Mouse (Mus musculus) heart, adult 2 months (tissue): Measurements from ENCODE around the gene Pom121l2.

Source experiments
- CTCF ChIP-seq: fragments of 200-600 bp; IDR thresholded peaks from 2 replicates; pipeline ENCODE4 v1.8.1; 2022; ENCODE audit warnings: antibody characterized with exemption, mild to moderate bottlenecking, moderate library complexity
- POLR2A ChIP-seq: fragments of 200-500 bp; IDR thresholded peaks from 2 replicates; pipeline ENCODE4 v1.6.1; 2011; ENCODE audit warnings: mild to moderate bottlenecking, low read depth, low read length, control low read depth; ENCODE audit not compliant: insufficient read depth

DNA sequence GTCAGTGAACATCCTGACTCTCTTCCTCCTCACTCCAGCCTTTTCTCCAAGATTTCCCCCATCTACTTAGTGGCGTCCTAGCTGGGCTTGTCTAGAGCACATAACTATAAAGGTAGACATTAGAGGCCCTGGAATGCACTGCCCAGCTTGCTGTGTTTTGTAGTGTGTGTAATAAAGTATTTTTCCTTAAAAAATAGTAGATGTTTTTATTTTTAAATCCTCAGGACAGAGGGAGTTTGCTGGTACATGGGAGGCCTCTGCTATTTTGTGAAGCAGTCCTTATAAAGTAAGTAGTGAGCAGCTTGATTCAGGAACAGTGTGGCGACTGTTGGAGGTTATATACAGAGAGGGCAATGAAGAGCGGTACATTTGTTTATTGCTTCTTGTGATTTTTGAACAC, 27.7 kb downstream of the Pom121l2 start:
- TF ChIP-seq CTCF = no peak
- TF ChIP-seq POLR2A = no peak
